Mouse (Mus musculus): ENCODE data around the gene Eno3. TPM values are rescaled to one million over a fixed set of nuclear protein-coding genes. Genes with fewer than 3 reads are reported as not detected.

The Eno3 gene
- polyA plus RNA-seq, 1 experiment from 2014 or later, result 5.9 TPM

DNA sequence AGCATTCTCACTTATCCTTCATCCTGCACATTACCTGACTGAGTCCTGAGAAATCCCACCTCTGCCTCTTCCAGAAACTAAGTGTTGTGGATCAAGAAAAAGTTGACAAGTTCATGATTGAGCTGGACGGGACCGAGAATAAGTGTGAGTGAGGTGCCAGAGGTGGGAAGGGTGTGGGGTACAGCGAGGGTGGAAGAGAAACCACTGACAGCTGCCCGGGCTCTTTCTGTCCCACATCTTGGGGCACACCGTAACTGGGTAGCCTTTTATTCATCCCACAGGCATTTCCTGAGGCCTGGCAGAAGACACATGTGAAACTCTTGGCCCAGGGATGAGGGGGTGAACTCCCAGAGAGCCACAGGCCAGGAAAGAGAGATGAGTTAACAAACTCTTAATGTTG is 1.5 kb downstream of the Eno3 start:
- peaks cover 13% of the 10 kb centered on the region for H3K4me1 ChIP-seq (ENCODE audit: control insufficient read depth, insufficient read depth, low read length)
- H3K9me3 ChIP-seq (replicated peaks; ENCODE audit: control insufficient read depth, low read length), result no peaks in the 10 kb centered on the region
- H3K4me2 ChIP-seq (ENCODE audit: low read length), result no peak overlapping the region
- H3K27ac ChIP-seq (ENCODE audit: low read depth, low read length), result no peak overlapping the region
- no peaks in the 10 kb centered on the region for H3K27me3 ChIP-seq (replicated peaks; ENCODE audit: control insufficient read depth, insufficient read depth, low read length)
- 91% methylated on average over 5 of the region's 5 CpGs for WGBS
- DNase-seq (ENCODE audit: low spot score), result no peak
- H3K36me3 ChIP-seq (ENCODE audit: control insufficient read depth, insufficient read depth, low read length), result peaks cover 25% of the 10 kb centered on the region
- no peak for ATAC-seq
- H3K9ac ChIP-seq (ENCODE audit: low read length), result no peak overlapping the region
- H3K4me3 ChIP-seq (ENCODE audit: low read depth, low read length), result no peak overlapping the region

DNA sequence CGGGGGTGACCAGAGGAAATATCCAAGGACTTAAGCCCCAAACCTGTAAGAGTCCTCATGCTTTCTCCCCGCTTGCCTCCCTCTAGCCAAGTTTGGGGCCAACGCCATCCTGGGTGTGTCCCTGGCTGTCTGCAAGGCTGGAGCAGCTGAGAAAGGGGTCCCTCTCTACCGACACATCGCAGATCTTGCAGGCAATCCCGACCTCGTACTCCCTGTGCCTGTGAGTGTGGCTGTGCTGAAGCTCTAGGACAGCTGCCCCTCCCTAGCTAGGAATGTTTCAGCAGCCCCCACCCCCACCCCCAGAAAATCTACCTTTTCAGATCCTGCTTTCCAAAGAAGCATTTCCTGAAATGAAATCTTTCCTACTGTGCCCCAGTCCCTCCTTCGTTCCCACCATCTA is 1.9 kb downstream of the Eno3 start:
- H3K4me3 ChIP-seq (ENCODE audit: low read depth, low read length), result no peak overlapping the region
- H3K9ac ChIP-seq (ENCODE audit: low read length), result no peak overlapping the region
- H3K27ac ChIP-seq (ENCODE audit: low read depth, low read length), result no peak overlapping the region
- H3K4me1 ChIP-seq (ENCODE audit: control insufficient read depth, insufficient read depth, low read length), result peaks cover 13% of the 10 kb centered on the region
- H3K9me3 ChIP-seq (replicated peaks; ENCODE audit: control insufficient read depth, low read length), result no peaks in the 10 kb centered on the region
- H3K36me3 ChIP-seq (ENCODE audit: control insufficient read depth, insufficient read depth, low read length), result peaks cover 29% of the 10 kb centered on the region
- DNase-seq (ENCODE audit: low spot score), result no peak
- WGBS, result 81% methylated on average over 8 of the region's 8 CpGs
- H3K27me3 ChIP-seq (replicated peaks; ENCODE audit: control insufficient read depth, insufficient read depth, low read length), result no peaks in the 10 kb centered on the region
- no peak for ATAC-seq
- no peak overlapping the region for H3K4me2 ChIP-seq (ENCODE audit: low read length)

GRCm38 (mm10) chr11:70660571-70660970 is 3.6 kb downstream of the Eno3 start:
- H3K27me3 ChIP-seq (replicated peaks; ENCODE audit: control insufficient read depth, insufficient read depth, low read length), result no peaks in the 10 kb centered on the region
- 94% methylated on average over 8 of the region's 8 CpGs for WGBS
- no peak overlapping the region for H3K4me2 ChIP-seq (ENCODE audit: low read length)
- H3K4me1 ChIP-seq (ENCODE audit: control insufficient read depth, insufficient read depth, low read length), result peaks cover 11% of the 10 kb centered on the region
- no peak for ATAC-seq
- no peak for DNase-seq (ENCODE audit: low spot score)
- no peak overlapping the region for H3K27ac ChIP-seq (ENCODE audit: low read depth, low read length)
- no peak overlapping the region for H3K4me3 ChIP-seq (ENCODE audit: low read depth, low read length)
- H3K9ac ChIP-seq (ENCODE audit: low read length), result no peak overlapping the region
- peaks cover 46% of the 10 kb centered on the region for H3K36me3 ChIP-seq (ENCODE audit: control insufficient read depth, insufficient read depth, low read length)
- no peaks in the 10 kb centered on the region for H3K9me3 ChIP-seq (replicated peaks; ENCODE audit: control insufficient read depth, low read length)

DNA sequence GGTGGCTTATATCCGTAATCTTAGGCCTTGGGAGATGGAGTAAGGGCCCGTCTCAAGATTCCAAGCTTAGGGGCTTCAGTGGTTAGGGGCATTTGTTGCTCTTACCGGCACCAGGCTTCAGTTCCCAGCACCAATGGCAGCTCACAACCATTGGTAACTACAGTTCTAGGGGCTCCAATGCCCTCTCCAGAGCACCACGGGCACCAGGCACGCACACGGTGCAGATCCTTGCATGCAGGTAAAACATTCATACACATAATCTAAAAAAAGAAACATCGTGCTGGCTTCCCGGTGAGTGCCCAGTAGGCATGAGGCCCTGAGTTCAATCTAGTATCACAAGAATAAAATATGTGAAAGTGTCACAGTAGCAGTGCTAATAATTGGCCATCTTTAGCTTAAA is 6.1 kb downstream of the Eno3 start:
- ATAC-seq, result no peak
- Histone ChIP-seq H3K4me2 (ENCODE audit: low read length) (no peak overlapping the region), H3K9ac (ENCODE audit: low read length) (no peak overlapping the region), H3K9me3 (replicated peaks; ENCODE audit: control insufficient read depth, low read length) (no peaks in the 10 kb centered on the region), H3K36me3 (ENCODE audit: control insufficient read depth, insufficient read depth, low read length) (peaks cover 52% of the 10 kb centered on the region), H3K4me3 (ENCODE audit: low read depth, low read length) (no peak overlapping the region), H3K27ac (ENCODE audit: low read depth, low read length) (no peak overlapping the region), H3K27me3 (replicated peaks; ENCODE audit: control insufficient read depth, insufficient read depth, low read length) (no peaks in the 10 kb centered on the region), H3K4me1 (ENCODE audit: control insufficient read depth, insufficient read depth, low read length) (peaks cover 6% of the 10 kb centered on the region)
- DNase-seq (ENCODE audit: low spot score), result no peak
- 93% methylated on average over 8 of the region's 8 CpGs for WGBS

DNA sequence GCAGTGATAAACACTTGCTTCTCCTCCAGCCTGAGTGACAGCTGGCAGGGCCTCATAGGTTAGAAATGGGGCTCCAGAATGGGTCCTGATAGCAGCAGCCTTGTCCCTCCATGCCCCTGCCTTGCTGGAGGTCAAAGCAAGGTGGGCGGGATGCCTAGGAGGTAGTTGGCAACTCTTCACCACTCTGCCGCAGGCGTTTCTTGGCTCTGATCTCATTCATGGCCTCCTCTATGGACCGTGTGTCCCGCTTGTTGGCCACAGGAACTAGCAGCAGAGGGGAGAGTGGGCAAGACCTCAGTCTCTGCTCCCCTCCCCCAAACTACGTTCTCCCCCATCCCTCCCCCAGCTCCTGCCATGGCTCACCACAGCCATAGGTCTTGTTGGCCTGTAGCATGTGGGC is 7.0 kb downstream of the Eno3 start:
- Histone ChIP-seq H3K4me2 (ENCODE audit: low read length) (no peak overlapping the region), H3K9me3 (replicated peaks; ENCODE audit: control insufficient read depth, low read length) (no peaks in the 10 kb centered on the region), H3K4me1 (ENCODE audit: control insufficient read depth, insufficient read depth, low read length) (peaks cover 7% of the 10 kb centered on the region), H3K36me3 (ENCODE audit: control insufficient read depth, insufficient read depth, low read length) (peaks cover 52% of the 10 kb centered on the region), H3K27me3 (replicated peaks; ENCODE audit: control insufficient read depth, insufficient read depth, low read length) (no peaks in the 10 kb centered on the region), H3K9ac (ENCODE audit: low read length) (no peak overlapping the region), H3K4me3 (ENCODE audit: low read depth, low read length) (no peak overlapping the region), H3K27ac (ENCODE audit: low read depth, low read length) (no peak overlapping the region)
- no peak for DNase-seq (ENCODE audit: low spot score)
- ATAC-seq, result no peak
- 86% methylated on average over 6 of the region's 6 CpGs for WGBS

- Histone ChIP-seq H3K27me3 (replicated peaks; ENCODE audit: control insufficient read depth, insufficient read depth, low read length) (no peaks in the 10 kb centered on the region), H3K36me3 (ENCODE audit: control insufficient read depth, insufficient read depth, low read length) (peaks cover 52% of the 10 kb centered on the region), H3K27ac (ENCODE audit: low read depth, low read length) (no peak overlapping the region), H3K9ac (ENCODE audit: low read length) (no peak overlapping the region), H3K9me3 (replicated peaks; ENCODE audit: control insufficient read depth, low read length) (no peaks in the 10 kb centered on the region), H3K4me3 (ENCODE audit: low read depth, low read length) (no peak overlapping the region), H3K4me1 (ENCODE audit: control insufficient read depth, insufficient read depth, low read length) (peaks cover 7% of the 10 kb centered on the region), H3K4me2 (ENCODE audit: low read length) (no peak overlapping the region)
- WGBS, result 95% methylated on average over 9 of the region's 9 CpGs
- ATAC-seq (no peak), DNase-seq (ENCODE audit: low spot score) (no peak)
Observed at GRCm38 (mm10) chr11:70664741-70665140, 7.7 kb downstream of the Eno3 start.

DNA sequence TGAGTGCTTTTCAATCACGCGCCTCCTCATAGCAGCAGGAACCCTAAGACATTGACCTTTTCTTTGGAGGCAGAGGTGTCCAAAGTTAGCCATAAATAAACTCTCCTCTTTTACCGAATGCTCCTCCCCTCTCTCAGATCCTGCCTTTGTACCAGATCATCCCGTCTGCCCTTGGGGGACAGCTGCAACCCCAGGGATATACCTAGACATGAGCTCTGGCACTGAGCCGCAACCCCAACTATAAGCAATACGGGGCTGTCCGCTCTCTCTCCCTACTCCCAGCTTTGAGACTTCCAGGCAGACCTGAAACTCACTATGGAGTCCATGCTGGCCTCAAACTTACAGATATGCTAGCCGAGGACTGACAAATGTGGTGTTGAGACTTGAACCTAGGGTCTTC is 9.7 kb downstream of the Eno3 start:
- Histone ChIP-seq H3K4me1 (ENCODE audit: control insufficient read depth, insufficient read depth, low read length) (peaks cover 14% of the 10 kb centered on the region), H3K27ac (ENCODE audit: low read depth, low read length) (no peak overlapping the region), H3K36me3 (ENCODE audit: control insufficient read depth, insufficient read depth, low read length) (peaks cover 49% of the 10 kb centered on the region), H3K27me3 (replicated peaks; ENCODE audit: control insufficient read depth, insufficient read depth, low read length) (no peaks in the 10 kb centered on the region), H3K9me3 (replicated peaks; ENCODE audit: control insufficient read depth, low read length) (no peaks in the 10 kb centered on the region), H3K4me2 (ENCODE audit: low read length) (no peak overlapping the region), H3K9ac (ENCODE audit: low read length) (no peak overlapping the region), H3K4me3 (ENCODE audit: low read depth, low read length) (no peak overlapping the region)
- DNase-seq (ENCODE audit: low spot score) (no peak), ATAC-seq (no peak)
- 94% methylated on average over 8 of the region's 8 CpGs for WGBS

GRCm38 (mm10) chr11:70667271-70668150 is 10.5 kb downstream of the Eno3 start:
- Histone ChIP-seq H3K4me2 (ENCODE audit: low read length) (peak overlapping the region; percentile 85), H3K4me1 (ENCODE audit: control insufficient read depth, insufficient read depth, low read length) (peaks cover 14% of the 10 kb centered on the region), H3K27ac (ENCODE audit: low read depth, low read length) (peak overlapping the region; percentile 74; the same call in 1 of the 2 replicates), H3K27me3 (replicated peaks; ENCODE audit: control insufficient read depth, insufficient read depth, low read length) (no peaks in the 10 kb centered on the region), H3K4me3 (ENCODE audit: low read depth, low read length) (peak overlapping the region; percentile 68), H3K9me3 (replicated peaks; ENCODE audit: control insufficient read depth, low read length) (no peaks in the 10 kb centered on the region), H3K36me3 (ENCODE audit: control insufficient read depth, insufficient read depth, low read length) (peaks cover 50% of the 10 kb centered on the region), H3K9ac (ENCODE audit: low read length) (peak overlapping the region; percentile 70)
- DNase-seq (ENCODE audit: low spot score) (no peak), ATAC-seq (no peak)
- WGBS, result 72% methylated on average over 14 of the region's 14 CpGs

- Histone ChIP-seq H3K9me3 (replicated peaks; ENCODE audit: control insufficient read depth, low read length) (no peaks in the 10 kb centered on the region), H3K36me3 (ENCODE audit: control insufficient read depth, insufficient read depth, low read length) (peaks cover 42% of the 10 kb centered on the region), H3K4me2 (ENCODE audit: low read length) (peak overlapping the region; percentile 85), H3K4me3 (ENCODE audit: low read depth, low read length) (peak overlapping the region; percentile 68), H3K9ac (ENCODE audit: low read length) (peak overlapping the region; percentile 70), H3K4me1 (ENCODE audit: control insufficient read depth, insufficient read depth, low read length) (peaks cover 14% of the 10 kb centered on the region), H3K27ac (ENCODE audit: low read depth, low read length) (peak overlapping the region; percentile 74), H3K27me3 (replicated peaks; ENCODE audit: control insufficient read depth, insufficient read depth, low read length) (no peaks in the 10 kb centered on the region)
- ATAC-seq (no peak), DNase-seq (ENCODE audit: low spot score) (no peak)
- 1% methylated on average over 15 of the region's 15 CpGs for WGBS
Observed at GRCm38 (mm10) chr11:70668335-70668770, 11.4 kb downstream of the Eno3 start.
